In genomic region chr12:79389251-79389650, GRCm38 (mm10) we compare ENCODE assay signal across 20 mouse cellular contexts.
DNase-seq lines count a peak whose midpoint lies in the region; ATAC-seq lines count a peak whose summit lies in the region.
"Had no signal": no experiment of that assay in that cellular context is flagged by ENCODE, and none has a peak within 500 bp of the region (broad histone marks: within the 10 kb centered on the region; RNA-seq: fewer than 3 reads in every experiment).

No protein-coding gene starts in this region.

- H3K36me3 ChIP-seq in heart, embryonic 12.5 days, result no peaks in the 10 kb centered on the region
- no peaks in the 10 kb centered on the region for H3K36me3 ChIP-seq in kidney, embryonic 14.5 days (ENCODE audit: control insufficient read depth, insufficient read depth, low read length)
- no peaks in the 10 kb centered on the region for H3K36me3 ChIP-seq in embryonic facial prominence, embryonic 13.5 days
- no peaks in the 10 kb centered on the region for H3K36me3 ChIP-seq in limb, embryonic 10.5 days
- H3K36me3 ChIP-seq: kidney, embryonic 15.5 days; limb, embryonic 13.5 days; liver, embryonic 13.5 days; midbrain, embryonic 13.5 days had no signal

- DNase-seq in heart, adult 11 months, result no peak
- DNase-seq in kidney, postnatal 36 days, result no peak
- no peak for DNase-seq in limb, embryonic 10.5 days (ENCODE audit: low spot score)
- no peak for DNase-seq in adrenal gland, adult 8-10 months
- DNase-seq: cerebellum, adult 11 months; cerebellum, adult 9-11 months; gastrocnemius, adult 2 months; kidney, postnatal 4 days; liver, embryonic 13.5 days; lung, postnatal 10 days had no signal

- H3K9me3 ChIP-seq in heart, embryonic 12.5 days (replicated peaks), result no peaks in the 10 kb centered on the region
- H3K9me3 ChIP-seq in kidney, embryonic 14.5 days (ENCODE audit: control insufficient read depth, low read length), result no peaks in the 10 kb centered on the region
- no peaks in the 10 kb centered on the region for H3K9me3 ChIP-seq in embryonic facial prominence, embryonic 13.5 days
- no peaks in the 10 kb centered on the region for H3K9me3 ChIP-seq in limb, embryonic 10.5 days (replicated peaks)
- H3K9me3 ChIP-seq: kidney, embryonic 15.5 days; limb, embryonic 13.5 days; liver, embryonic 13.5 days; megakaryocyte, embryonic 14.5 days; midbrain, embryonic 13.5 days had no signal

- no peak overlapping the region for H3K9ac ChIP-seq in heart, embryonic 12.5 days
- H3K9ac ChIP-seq in kidney, embryonic 14.5 days (ENCODE audit: low read depth, low read length), result no peak overlapping the region
- H3K9ac ChIP-seq in embryonic facial prominence, embryonic 13.5 days, result no peak overlapping the region
- H3K9ac ChIP-seq: kidney, embryonic 15.5 days; limb, embryonic 13.5 days; liver, embryonic 13.5 days; midbrain, embryonic 13.5 days had no signal

- H3K27ac ChIP-seq in heart, embryonic 12.5 days (ENCODE audit: poor library complexity, severe bottlenecking), result peak overlapping the region; percentile 85
- peak overlapping the region; percentile 14; the same call in 1 of the 2 replicates for H3K27ac ChIP-seq in kidney, embryonic 14.5 days (ENCODE audit: low read depth, low read length)
- peak overlapping the region; percentile 72 for H3K27ac ChIP-seq in embryonic facial prominence, embryonic 13.5 days
- peak overlapping the region; percentile 30; the same call in 1 of the 2 replicates for H3K27ac ChIP-seq in limb, embryonic 10.5 days
- H3K27ac ChIP-seq: gastrocnemius, adult 2 months; hindbrain, postnatal 0 days; limb, embryonic 13.5 days; liver, embryonic 13.5 days; midbrain, embryonic 13.5 days had no signal

- H3K4me1 ChIP-seq in heart, embryonic 12.5 days (replicated peaks), result peaks cover 22% of the 10 kb centered on the region
- H3K4me1 ChIP-seq in kidney, embryonic 14.5 days (ENCODE audit: control insufficient read depth, insufficient read depth, low read length), result no peaks in the 10 kb centered on the region
- peaks cover 29% of the 10 kb centered on the region for H3K4me1 ChIP-seq in embryonic facial prominence, embryonic 13.5 days
- H3K4me1 ChIP-seq in limb, embryonic 10.5 days, result peaks cover 41% of the 10 kb centered on the region
- H3K4me1 ChIP-seq: megakaryocyte, embryonic 14.5 days had no signal

- WGBS in heart, embryonic 12.5 days, result 87% methylated on average over 3 of the region's 3 CpGs
- WGBS in kidney, embryonic 14.5 days, result 88% methylated on average over 3 of the region's 3 CpGs
- 46% methylated on average over 3 of the region's 3 CpGs for WGBS in embryonic facial prominence, embryonic 13.5 days
- WGBS in limb, embryonic 10.5 days, result 91% methylated on average over 3 of the region's 3 CpGs

- H3K4me3 ChIP-seq in heart, embryonic 12.5 days, result no peak overlapping the region
- no peak overlapping the region for H3K4me3 ChIP-seq in kidney, embryonic 14.5 days (ENCODE audit: low read length)
- no peak overlapping the region for H3K4me3 ChIP-seq in embryonic facial prominence, embryonic 13.5 days
- H3K4me3 ChIP-seq in limb, embryonic 10.5 days, result no peak overlapping the region
- H3K4me3 ChIP-seq: gastrocnemius, adult 2 months; kidney, embryonic 15.5 days; limb, embryonic 13.5 days; liver, embryonic 13.5 days; megakaryocyte, embryonic 14.5 days; midbrain, embryonic 13.5 days had no signal

- no peak overlapping the region for H3K4me2 ChIP-seq in heart, embryonic 12.5 days
- H3K4me2 ChIP-seq in kidney, embryonic 14.5 days (replicated peaks; ENCODE audit: low read depth, low read length), result no peak overlapping the region
- H3K4me2 ChIP-seq in embryonic facial prominence, embryonic 13.5 days, result no peak overlapping the region
- H3K4me2 ChIP-seq: kidney, embryonic 15.5 days; limb, embryonic 13.5 days; liver, embryonic 13.5 days; midbrain, embryonic 13.5 days had no signal

- ATAC-seq in heart, embryonic 12.5 days (ENCODE audit: insufficient number of reproducible peaks, low FRiP score), result no peak
- ATAC-seq in kidney, embryonic 14.5 days (ENCODE audit: low FRiP score, low TSS enrichment), result no peak
- no peak for ATAC-seq in embryonic facial prominence, embryonic 13.5 days (ENCODE audit: insufficient number of reproducible peaks, insufficient read depth, low FRiP score, low TSS enrichment, low read depth)
- ATAC-seq: forebrain, embryonic 14.5 days; hindbrain, postnatal 0 days; intestine, postnatal 0 days; midbrain, embryonic 13.5 days had no signal

- no peaks in the 10 kb centered on the region for H3K27me3 ChIP-seq in heart, embryonic 12.5 days (replicated peaks)
- no peaks in the 10 kb centered on the region for H3K27me3 ChIP-seq in kidney, embryonic 14.5 days (ENCODE audit: control insufficient read depth, insufficient read depth, low read length)
- no peaks in the 10 kb centered on the region for H3K27me3 ChIP-seq in embryonic facial prominence, embryonic 13.5 days
- no peaks in the 10 kb centered on the region for H3K27me3 ChIP-seq in limb, embryonic 10.5 days (ENCODE audit: low read depth, poor library complexity, severe bottlenecking)
- H3K27me3 ChIP-seq: kidney, embryonic 15.5 days; limb, embryonic 13.5 days; liver, embryonic 13.5 days; megakaryocyte, embryonic 14.5 days; midbrain, embryonic 13.5 days had no signal

Comparison
In these comparisons a context has a peak if more than half of its experiments do, and no peak if none do; other contexts are left out.
1. H3K27ac ChIP-seq: peak in every context shown above with its lines; median percentile 85 in heart, embryonic 12.5 days; 72 in embryonic facial prominence, embryonic 13.5 days; 30 in limb, embryonic 10.5 days; 14 in kidney, embryonic 14.5 days.